Mouse (Mus musculus): ENCODE results near the gene Prss57. TPM values are rescaled to one million over a fixed set of nuclear protein-coding genes. Genes with fewer than 3 reads are reported as not detected.

Prss57 gene
- polyA plus RNA-seq, 1 experiment, result 0.03 TPM

- WGBS, result 85% methylated on average over 3 of the region's 3 CpGs
- no peak for DNase-seq
- TF ChIP-seq POLR2A (IDR thresholded peaks at IDR 0.05; ENCODE audit: low read depth, low read length), result no peak
- TF ChIP-seq CTCF (conservative IDR thresholded peaks at IDR 0.05; ENCODE audit: insufficient read depth, insufficient read length, low read depth, low read length), result no peak
- Histone ChIP-seq H3K4me1 (ENCODE audit: control insufficient read depth, insufficient read depth, low read length) (no peaks in the 10 kb centered on the region), H3K36me3 (ENCODE audit: control insufficient read depth, insufficient read depth, low read length) (no peaks in the 10 kb centered on the region), H3K4me3 (ENCODE audit: insufficient read depth, low read depth, low read length) (no peak overlapping the region), H3K27ac (ENCODE audit: insufficient read depth, low read depth, low read length) (no peak overlapping the region), H3K27me3 (replicated peaks; ENCODE audit: control insufficient read depth, insufficient read depth, low read length) (no peaks in the 10 kb centered on the region)
These were observed 40.8 kb upstream of the Prss57 start for GRCm38 (mm10) chr10:79831583-79831982.

GRCm38 (mm10) chr10:79824413-79824812, 33.7 kb upstream of the Prss57 start:
- TF ChIP-seq CTCF (conservative IDR thresholded peaks at IDR 0.05; ENCODE audit: insufficient read depth, insufficient read length, low read depth, low read length), result no peak
- no peak for TF ChIP-seq POLR2A (IDR thresholded peaks at IDR 0.05; ENCODE audit: low read depth, low read length)
- Histone ChIP-seq H3K27me3 (replicated peaks; ENCODE audit: control insufficient read depth, insufficient read depth, low read length) (no peaks in the 10 kb centered on the region), H3K4me3 (ENCODE audit: insufficient read depth, low read depth, low read length) (no peak overlapping the region), H3K36me3 (ENCODE audit: control insufficient read depth, insufficient read depth, low read length) (no peaks in the 10 kb centered on the region; the same call in 1 of the 2 replicates), H3K27ac (ENCODE audit: insufficient read depth, low read depth, low read length) (peak overlapping the region; percentile 29; the same call in 1 of the 2 replicates), H3K4me1 (ENCODE audit: control insufficient read depth, insufficient read depth, low read length) (peaks cover 26% of the 10 kb centered on the region)
- 41% methylated on average over 6 of the region's 6 CpGs for WGBS
- DNase-seq, result peak; percentile 62

DNA sequence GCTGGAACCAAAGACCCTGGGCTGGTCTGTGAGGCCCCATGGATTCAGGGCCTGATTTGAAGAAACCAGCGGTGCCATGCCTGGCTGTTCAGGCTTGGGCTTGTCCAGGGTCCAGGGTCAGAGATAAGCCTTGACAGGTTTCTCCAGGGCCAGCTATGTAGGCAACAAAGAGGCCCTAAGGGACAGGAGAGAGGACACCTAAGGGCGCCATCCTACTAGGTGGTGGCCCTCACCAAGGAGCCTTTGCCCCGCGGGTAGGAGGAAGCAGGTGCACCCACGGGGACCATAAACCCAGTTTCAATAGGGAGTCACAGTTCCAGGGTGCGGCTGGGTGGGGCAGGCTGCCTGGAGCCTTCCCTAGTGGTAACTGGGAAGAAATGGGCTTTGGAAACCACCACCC, 32.2 kb upstream of the Prss57 start:
- no peak overlapping the region for H3K27ac ChIP-seq (ENCODE audit: insufficient read depth, low read depth, low read length)
- no peak overlapping the region for H3K4me3 ChIP-seq (ENCODE audit: insufficient read depth, low read depth, low read length)
- H3K36me3 ChIP-seq (ENCODE audit: control insufficient read depth, insufficient read depth, low read length), result no peaks in the 10 kb centered on the region; the same call in 1 of the 2 replicates
- H3K4me1 ChIP-seq (ENCODE audit: control insufficient read depth, insufficient read depth, low read length), result peaks cover 26% of the 10 kb centered on the region
- DNase-seq, result no peak
- TF ChIP-seq POLR2A (IDR thresholded peaks at IDR 0.05; ENCODE audit: low read depth, low read length) (no peak), CTCF (conservative IDR thresholded peaks at IDR 0.05; ENCODE audit: insufficient read depth, insufficient read length, low read depth, low read length) (no peak)
- no peaks in the 10 kb centered on the region for H3K27me3 ChIP-seq (replicated peaks; ENCODE audit: control insufficient read depth, insufficient read depth, low read length)
- 66% methylated on average over 6 of the region's 6 CpGs for WGBS

DNA sequence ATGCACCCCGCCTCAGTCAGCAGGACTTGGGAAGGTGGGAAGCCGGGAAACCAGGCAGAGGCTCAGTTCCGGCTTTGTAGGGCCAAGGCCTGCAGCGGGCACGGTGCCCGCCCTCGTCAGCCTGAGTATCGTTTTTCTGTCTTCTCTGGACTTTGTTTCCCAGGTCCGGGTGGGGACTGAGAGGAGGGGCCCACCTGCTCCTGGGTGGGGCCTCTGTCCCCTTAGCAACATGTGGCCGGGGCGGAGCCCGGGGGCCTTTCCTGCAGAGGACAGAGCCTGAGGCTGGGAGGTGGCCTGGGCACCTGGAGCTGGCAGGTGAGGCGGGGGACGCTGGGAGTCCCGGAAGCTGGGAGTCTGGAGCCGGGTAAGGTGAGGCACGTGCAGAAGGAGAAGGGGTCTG, 31.6 kb upstream of the Prss57 start:
- TF ChIP-seq POLR2A (IDR thresholded peaks at IDR 0.05; ENCODE audit: low read depth, low read length), result no peak
- TF ChIP-seq CTCF (conservative IDR thresholded peaks at IDR 0.05; ENCODE audit: insufficient read depth, insufficient read length, low read depth, low read length), result no peak
- Histone ChIP-seq H3K4me1 (ENCODE audit: control insufficient read depth, insufficient read depth, low read length) (peaks cover 26% of the 10 kb centered on the region), H3K27me3 (replicated peaks; ENCODE audit: control insufficient read depth, insufficient read depth, low read length) (no peaks in the 10 kb centered on the region), H3K27ac (ENCODE audit: insufficient read depth, low read depth, low read length) (peak overlapping the region; percentile 62), H3K36me3 (ENCODE audit: control insufficient read depth, insufficient read depth, low read length) (no peaks in the 10 kb centered on the region; the same call in 1 of the 2 replicates), H3K4me3 (ENCODE audit: insufficient read depth, low read depth, low read length) (peak overlapping the region; percentile 29)
- WGBS, result 20% methylated on average over 17 of the region's 17 CpGs
- peak; percentile 91 for DNase-seq

DNA sequence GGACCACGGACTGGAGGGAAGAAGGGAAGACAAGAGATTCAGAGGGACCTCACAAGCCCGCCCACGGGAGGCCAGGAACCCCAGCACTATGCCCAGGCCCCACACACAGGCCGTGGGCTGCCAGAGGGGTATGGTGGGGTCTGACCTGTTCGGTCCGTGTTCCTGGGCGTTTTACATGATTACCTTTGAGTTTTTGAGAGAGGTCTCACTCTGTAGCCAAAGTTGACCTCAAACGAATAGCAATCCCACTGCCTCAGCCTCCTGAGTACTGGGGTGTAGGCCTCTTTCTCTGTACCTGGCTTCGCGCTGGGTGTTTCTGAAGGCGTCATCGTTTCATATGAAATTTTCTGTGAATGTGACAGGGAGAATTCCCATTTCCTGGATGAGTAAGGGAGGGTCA, 31.0 kb upstream of the Prss57 start:
- H3K4me3 ChIP-seq (ENCODE audit: insufficient read depth, low read depth, low read length), result no peak overlapping the region
- H3K27me3 ChIP-seq (replicated peaks; ENCODE audit: control insufficient read depth, insufficient read depth, low read length), result no peaks in the 10 kb centered on the region
- peak overlapping the region; percentile 62; the same call in 1 of the 2 replicates for H3K27ac ChIP-seq (ENCODE audit: insufficient read depth, low read depth, low read length)
- DNase-seq, result no peak
- no peaks in the 10 kb centered on the region; the same call in 1 of the 2 replicates for H3K36me3 ChIP-seq (ENCODE audit: control insufficient read depth, insufficient read depth, low read length)
- WGBS, result 72% methylated on average over 12 of the region's 12 CpGs
- TF ChIP-seq POLR2A (IDR thresholded peaks at IDR 0.05; ENCODE audit: low read depth, low read length) (no peak), CTCF (conservative IDR thresholded peaks at IDR 0.05; ENCODE audit: insufficient read depth, insufficient read length, low read depth, low read length) (no peak)
- peaks cover 27% of the 10 kb centered on the region for H3K4me1 ChIP-seq (ENCODE audit: control insufficient read depth, insufficient read depth, low read length)

DNA sequence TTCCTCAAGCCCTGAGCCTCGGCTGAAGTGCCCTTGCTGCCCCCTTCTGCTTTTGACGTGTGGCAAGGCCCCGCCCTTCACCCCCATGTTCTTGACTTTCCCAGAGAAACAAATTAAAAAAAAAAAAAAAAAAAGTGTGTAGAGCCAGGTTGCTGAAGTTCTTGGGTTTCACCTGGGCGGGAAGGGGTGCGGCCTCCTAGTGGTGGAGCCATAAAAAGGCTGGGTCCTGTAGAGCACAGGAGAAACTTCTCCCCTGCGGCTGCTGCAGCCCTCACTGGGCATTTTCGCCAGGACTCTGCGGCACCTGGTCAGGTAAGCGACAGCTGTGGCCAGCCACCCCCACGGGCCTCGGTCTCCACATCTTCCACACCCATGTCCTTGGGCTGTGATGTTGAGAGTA, 30.0 kb upstream of the Prss57 start, which contains the start of gene Misp:
TSS of gene Misp (plus strand) at position 208 of the 400 bp plus-strand sequence.
- DNase-seq, result peak; percentile 71
- WGBS, result 45% methylated on average over 11 of the region's 11 CpGs
- no peaks in the 10 kb centered on the region; the same call in 1 of the 2 replicates for H3K36me3 ChIP-seq (ENCODE audit: control insufficient read depth, insufficient read depth, low read length)
- H3K27me3 ChIP-seq (replicated peaks; ENCODE audit: control insufficient read depth, insufficient read depth, low read length), result no peaks in the 10 kb centered on the region
- H3K27ac ChIP-seq (ENCODE audit: insufficient read depth, low read depth, low read length), result peak within 1 kb of the TSS; percentile 62
- H3K4me1 ChIP-seq (ENCODE audit: control insufficient read depth, insufficient read depth, low read length), result peaks cover 36% of the 10 kb centered on the region
- TF ChIP-seq CTCF (conservative IDR thresholded peaks at IDR 0.05; ENCODE audit: insufficient read depth, insufficient read length, low read depth, low read length), result no peak; the same call in 1 of the 2 replicates
- TF ChIP-seq POLR2A (IDR thresholded peaks at IDR 0.05; ENCODE audit: low read depth, low read length), result no peak
- no peak within 1 kb of the TSS; the same call in 1 of the 2 replicates for H3K4me3 ChIP-seq (ENCODE audit: insufficient read depth, low read depth, low read length)

- DNase-seq, result no peak
- Histone ChIP-seq H3K4me1 (ENCODE audit: control insufficient read depth, insufficient read depth, low read length) (peaks cover 38% of the 10 kb centered on the region), H3K27ac (ENCODE audit: insufficient read depth, low read depth, low read length) (peak overlapping the region; percentile 40), H3K27me3 (replicated peaks; ENCODE audit: control insufficient read depth, insufficient read depth, low read length) (no peaks in the 10 kb centered on the region), H3K4me3 (ENCODE audit: insufficient read depth, low read depth, low read length) (no peak overlapping the region), H3K36me3 (ENCODE audit: control insufficient read depth, insufficient read depth, low read length) (no peaks in the 10 kb centered on the region; the same call in 1 of the 2 replicates)
- WGBS, result 71% methylated on average over 8 of the region's 8 CpGs
- TF ChIP-seq POLR2A (IDR thresholded peaks at IDR 0.05; ENCODE audit: low read depth, low read length) (no peak), CTCF (conservative IDR thresholded peaks at IDR 0.05; ENCODE audit: insufficient read depth, insufficient read length, low read depth, low read length) (no peak)
These were observed 29.5 kb upstream of the Prss57 start for GRCm38 (mm10) chr10:79820277-79820676.
